Mouse (Mus musculus) limb, embryonic 11.5 days (tissue): ENCODE data around the gene Gna15. TPM values are rescaled to one million over a fixed set of nuclear protein-coding genes. Genes with fewer than 3 reads are reported as not detected.

Experiments
- ATAC-seq: fragments of 200-750 bp; cut with Nextera tagmentation; 2 replicates; pipeline ENCODE4 v1.8.0; 2017; ENCODE audit warnings: low read depth; ENCODE audit not compliant: insufficient number of reproducible peaks, low FRiP score, low TSS enrichment
- DNase-seq: peaks from one replicate; pipeline ENCODE4 v3.0.0-alpha.2; 2015; ENCODE audit warnings: low spot score
- H3K27ac ChIP-seq: fragments of 300-500 bp; sonication (generic); replicated peaks from 2 replicates; pipeline ENCODE4 v1.5.1; 2014; ENCODE audit warnings: low read depth, mild to moderate bottlenecking, low read length
- H3K27me3 ChIP-seq: fragments of 300-500 bp; sonication (generic); 2 replicates; pipeline ENCODE4 v1.6.1; 2014; ENCODE audit warnings: mild to moderate bottlenecking, low read length, mixed read lengths; ENCODE audit not compliant: control insufficient read depth, insufficient read depth
- H3K36me3 ChIP-seq: fragments of 300-500 bp; sonication (generic); 2 replicates; pipeline ENCODE4 v1.6.1; 2014; ENCODE audit warnings: mild to moderate bottlenecking, low read length, moderate library complexity, mixed read lengths; ENCODE audit not compliant: control insufficient read depth, insufficient read depth
- H3K4me1 ChIP-seq: fragments of 300-500 bp; sonication (generic); 2 replicates; pipeline ENCODE4 v1.6.1; 2014; ENCODE audit warnings: low read length, mixed read lengths; ENCODE audit not compliant: control insufficient read depth, insufficient read depth
- H3K4me2 ChIP-seq: fragments of 300-500 bp; sonication (generic); 2 replicates; pipeline ENCODE4 v1.6.1; 2014; ENCODE audit warnings: low read depth, mild to moderate bottlenecking, moderate library complexity; ENCODE audit not compliant: severe bottlenecking
- H3K4me3 ChIP-seq: fragments of 300-500 bp; sonication (generic); 2 replicates; pipeline ENCODE4 v1.5.1; 2014; ENCODE audit warnings: low read depth, low read length
- H3K9ac ChIP-seq: fragments of 300-500 bp; sonication (generic); 2 replicates; pipeline ENCODE4 v1.6.1; 2014; ENCODE audit warnings: mild to moderate bottlenecking, low read length
- H3K9me3 ChIP-seq: fragments of 300-500 bp; sonication (generic); 2 replicates; pipeline ENCODE4 v1.6.1; 2016; ENCODE audit warnings: low read length; ENCODE audit not compliant: control insufficient read depth
- WGBS: fragments of 180-500 bp; shearing (Covaris S2); extraction: QIAGEN DNeasy Blood & Tissue Kit; methylation state at CpG from one replicate; pipeline ENCODE4 v1.1.7; 2014; 5-methylcytosine and 5-hydroxymethylcytosine counted together
- polyA plus RNA-seq: library from polyadenylated mRNA; unstranded; fragments of >200 nt; fragmentation: Nextera tagmentation; extraction: Ambion mirVana; gene quantifications from 2 replicates; pipeline ENCODE4 v1.2.1, GENCODE M21; 2014

The Gna15 gene
- polyA plus RNA-seq, 1 experiment from 2014 or later: 0.99 TPM

DNA sequence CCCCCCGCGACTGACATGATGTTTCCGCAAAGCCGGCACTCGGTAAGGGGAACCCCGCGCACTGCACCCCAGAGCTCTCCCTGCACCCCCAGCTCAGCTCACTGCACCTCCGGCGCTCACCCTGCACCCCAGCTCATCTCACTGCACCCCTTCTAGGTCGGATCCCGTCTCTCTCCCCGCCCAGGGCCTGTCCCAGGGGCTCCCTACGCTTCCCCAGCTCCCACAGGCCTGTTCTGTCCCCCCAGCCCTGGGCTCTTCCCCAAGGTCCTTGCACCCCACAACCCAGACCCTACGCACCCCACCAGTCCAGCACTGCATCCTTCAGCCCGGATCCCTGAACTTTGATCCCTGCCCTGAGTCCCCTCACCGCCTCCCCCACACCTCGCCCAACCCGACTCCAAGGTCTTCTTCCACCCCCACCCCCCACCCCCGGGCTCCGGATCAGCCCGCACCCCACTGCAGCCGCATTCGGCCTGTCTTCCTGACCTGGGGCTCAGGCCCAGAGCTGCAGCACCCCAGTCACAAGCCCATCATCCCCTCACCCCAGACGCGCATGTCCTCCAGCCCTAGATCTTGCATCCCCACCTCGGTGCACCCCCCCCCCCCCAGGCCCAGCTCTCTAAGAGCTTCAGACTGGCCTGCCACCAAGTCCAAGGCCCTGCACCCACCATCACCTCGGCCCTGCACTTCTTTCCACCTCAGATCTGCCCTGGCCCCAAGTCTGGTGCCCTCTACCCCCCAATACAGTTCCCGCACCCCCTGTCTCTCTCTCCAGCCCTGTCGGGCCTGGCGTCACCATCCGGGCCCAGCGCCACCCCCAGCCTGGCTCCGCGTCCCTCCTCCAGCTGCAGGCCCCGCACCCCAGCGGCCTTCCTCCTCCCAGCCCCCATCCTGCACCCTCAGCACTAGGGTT, 35.9 kb upstream of the Gna15 start:
- H3K4me3 ChIP-seq: peak overlapping the region; percentile 95
- peak overlapping the region; percentile 97 for H3K4me2 ChIP-seq
- no peaks in the 10 kb centered on the region for H3K27me3 ChIP-seq
- 1% methylated on average over 28 of the region's 36 CpGs for WGBS
- peak overlapping the region; percentile 90 for H3K9ac ChIP-seq
- H3K36me3 ChIP-seq: peaks cover 5% of the 10 kb centered on the region
- peak overlapping the region; percentile 68 for H3K27ac ChIP-seq
- DNase-seq: no peak
- no peak for ATAC-seq
- H3K4me1 ChIP-seq: peaks cover 35% of the 10 kb centered on the region
- no peaks in the 10 kb centered on the region for H3K9me3 ChIP-seq

DNA sequence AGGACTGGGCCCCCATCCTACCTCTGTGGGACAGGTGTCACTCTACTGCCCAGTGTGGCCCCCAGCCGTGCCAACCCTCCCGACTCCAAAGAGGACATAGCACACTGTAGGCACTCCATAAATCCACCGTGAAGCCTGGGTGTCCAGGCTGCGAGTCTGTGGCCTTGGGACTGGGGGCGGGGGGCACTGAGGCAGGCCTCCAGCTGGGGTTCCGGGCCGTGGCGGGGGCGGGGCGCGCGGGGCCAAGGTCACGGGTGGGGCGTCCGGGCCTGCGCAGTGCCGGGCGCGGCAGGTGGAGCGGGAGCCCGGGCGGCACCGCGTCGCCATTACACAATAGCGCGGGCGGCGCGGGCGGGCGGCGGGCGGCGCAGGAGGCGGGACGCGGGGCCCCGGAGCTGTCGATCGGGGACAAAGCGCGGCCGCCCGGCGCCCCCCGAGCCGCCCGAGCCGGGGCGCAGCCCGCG, 35.2 kb upstream of the Gna15 start, which contains the start of gene Aes:
Aes (plus strand) TSS at position 326 of the 464 bp plus-strand sequence.
- peaks cover 5% of the 10 kb centered on the region for H3K36me3 ChIP-seq
- under 1% methylated on average over 30 of the region's 53 CpGs for WGBS
- peak within 1 kb of the TSS; percentile 68 for H3K27ac ChIP-seq
- no peaks in the 10 kb centered on the region for H3K9me3 ChIP-seq
- H3K4me2 ChIP-seq: peak within 1 kb of the TSS; percentile 97
- H3K4me3 ChIP-seq: peak within 1 kb of the TSS; percentile 95
- H3K9ac ChIP-seq: peak within 1 kb of the TSS; percentile 90
- ATAC-seq (peak; percentile 13; the same call in 1 of the 2 replicates), DNase-seq (peak; percentile 65)
- H3K4me1 ChIP-seq: peaks cover 28% of the 10 kb centered on the region
- H3K27me3 ChIP-seq: no peaks in the 10 kb centered on the region

DNA sequence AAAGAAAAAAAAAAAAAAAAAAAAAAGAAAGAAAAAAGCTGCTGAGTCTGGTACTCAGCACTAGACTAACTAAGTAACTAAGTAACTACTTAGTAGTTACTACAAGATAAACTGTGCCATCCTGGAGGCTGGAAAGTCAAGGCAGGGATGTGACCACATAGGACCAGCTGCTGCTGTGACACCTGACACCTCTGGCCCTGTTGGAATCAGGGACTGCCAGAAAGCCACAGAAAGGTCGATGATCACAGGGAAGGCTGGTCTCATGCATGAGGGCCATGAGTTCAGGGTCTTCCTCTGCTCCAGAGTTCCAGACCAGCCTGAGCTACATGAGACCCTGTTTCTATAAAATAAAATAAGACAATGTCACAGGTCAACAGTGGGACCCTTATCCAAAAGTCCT, 33.5 kb upstream of the Gna15 start:
- no peak for DNase-seq
- WGBS: 19% methylated on average over 1 of the region's 1 CpGs

DNA sequence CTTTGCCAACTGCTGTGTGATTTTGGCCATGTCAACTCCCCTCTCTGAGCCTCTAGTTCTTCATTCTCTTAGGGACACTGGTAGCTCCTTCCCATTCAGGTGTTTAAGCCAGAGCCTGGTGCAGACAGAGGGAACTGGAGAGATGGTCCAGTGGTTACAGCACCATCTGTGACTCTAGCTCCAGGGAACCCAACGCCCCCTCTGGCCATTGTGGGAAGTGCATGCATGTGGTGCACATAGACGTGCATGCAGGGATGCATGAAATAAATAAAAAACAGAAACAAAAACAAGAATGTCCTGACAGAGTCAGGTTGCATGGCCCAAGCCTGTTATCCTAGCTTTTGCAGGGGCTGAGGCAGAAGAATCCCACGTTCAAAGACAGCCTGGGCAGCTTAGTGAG, 32.3 kb upstream of the Gna15 start:
- Histone ChIP-seq H3K9ac (no peak overlapping the region), H3K4me3 (no peak overlapping the region), H3K27me3 (no peaks in the 10 kb centered on the region), H3K36me3 (peaks cover 3% of the 10 kb centered on the region), H3K9me3 (no peaks in the 10 kb centered on the region), H3K4me2 (no peak overlapping the region), H3K4me1 (peaks cover 10% of the 10 kb centered on the region), H3K27ac (no peak overlapping the region)
- ATAC-seq (no peak), DNase-seq (no peak)
- 69% methylated on average over 3 of the region's 3 CpGs for WGBS

More for the DNA sequence above, 33.5 kb upstream of the Gna15 start:
- Histone ChIP-seq H3K36me3 (peaks cover 3% of the 10 kb centered on the region), H3K4me1 (peaks cover 13% of the 10 kb centered on the region), H3K27ac (no peak overlapping the region), H3K4me3 (no peak overlapping the region), H3K9ac (no peak overlapping the region), H3K27me3 (no peaks in the 10 kb centered on the region), H3K4me2 (no peak overlapping the region), H3K9me3 (no peaks in the 10 kb centered on the region)
- ATAC-seq: no peak

DNA sequence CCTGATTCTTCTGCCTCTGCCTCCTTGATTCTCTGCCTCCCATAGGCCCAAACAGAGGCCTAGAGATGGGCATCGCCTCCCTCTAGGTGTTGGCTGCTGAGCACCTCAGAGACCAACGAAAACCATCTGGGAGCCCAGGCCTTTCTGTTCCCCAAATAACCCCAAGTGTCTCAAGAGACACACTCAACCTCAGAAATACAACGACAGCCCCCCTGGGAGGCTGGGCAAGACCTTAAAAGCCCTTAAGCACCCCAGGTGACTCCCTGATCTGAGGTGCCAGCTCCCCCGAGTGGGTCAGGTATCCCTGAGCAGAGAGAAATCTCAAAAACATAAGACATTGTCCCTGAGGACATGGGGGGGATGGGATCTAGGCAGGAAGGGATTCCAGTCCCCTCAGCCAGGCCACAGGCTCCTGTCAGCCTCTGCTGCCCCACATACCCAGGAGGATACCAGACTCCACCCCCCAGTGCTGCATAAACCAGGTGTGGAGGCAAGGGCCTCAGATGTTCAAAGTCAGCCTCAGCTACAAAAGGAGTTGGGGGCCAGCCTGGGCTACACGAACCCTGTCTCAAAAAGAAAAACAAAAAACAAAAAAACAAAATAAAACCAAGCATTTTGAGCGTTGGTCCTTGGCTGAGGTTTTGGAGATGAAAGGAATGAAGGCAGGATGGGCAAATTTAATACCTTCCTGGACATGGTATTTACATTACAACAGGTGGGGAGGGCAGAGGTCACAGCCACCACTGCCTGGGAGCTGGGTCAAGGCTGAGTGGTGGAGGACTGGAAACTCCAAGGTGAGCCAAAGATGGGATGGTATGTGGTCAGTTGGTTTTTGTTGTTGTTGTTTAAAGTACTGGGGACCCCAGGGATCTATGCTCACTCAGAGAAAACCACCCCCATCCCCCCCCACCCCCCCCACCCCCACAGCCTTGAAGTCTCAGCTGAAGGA, 30.1 kb upstream of the Gna15 start:
- H3K4me2 ChIP-seq: no peak overlapping the region
- 74% methylated on average over 6 of the region's 6 CpGs for WGBS
- no peaks in the 10 kb centered on the region for H3K27me3 ChIP-seq
- H3K9ac ChIP-seq: no peak overlapping the region
- 0 out of 2 replicates have a peak, but pooled peaks cover 4% of the 10 kb centered on the region for H3K4me1 ChIP-seq
- H3K36me3 ChIP-seq: no peaks in the 10 kb centered on the region
- ATAC-seq (no peak), DNase-seq (no peak)
- no peak overlapping the region for H3K27ac ChIP-seq
- no peak overlapping the region for H3K4me3 ChIP-seq
- no peaks in the 10 kb centered on the region for H3K9me3 ChIP-seq

DNA sequence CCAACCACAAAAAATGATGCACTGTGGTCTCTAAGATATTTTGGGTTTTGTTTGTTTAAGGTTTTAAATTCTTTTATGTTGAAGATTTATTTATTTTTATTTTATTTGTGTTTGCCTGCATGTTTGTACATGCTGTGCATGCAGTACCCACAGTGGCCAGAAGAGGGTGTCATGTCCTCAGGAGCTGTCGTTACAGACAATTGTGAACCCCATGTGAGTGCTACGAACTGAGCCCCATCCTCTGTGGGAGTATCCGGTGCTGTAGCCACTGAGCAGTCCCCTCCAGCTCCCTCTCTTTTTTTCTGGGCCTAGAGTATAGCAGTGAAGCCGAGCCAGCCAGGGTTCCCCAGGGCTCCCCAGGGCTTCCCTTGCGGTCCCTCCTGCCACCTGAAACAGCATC, 29.2 kb upstream of the Gna15 start:
- WGBS: 90% methylated on average over 5 of the region's 5 CpGs
- no peak for DNase-seq
- H3K4me2 ChIP-seq: no peak overlapping the region
- no peaks in the 10 kb centered on the region for H3K27me3 ChIP-seq
- H3K27ac ChIP-seq: no peak overlapping the region
- no peak overlapping the region for H3K9ac ChIP-seq
- H3K36me3 ChIP-seq: no peaks in the 10 kb centered on the region
- H3K4me1 ChIP-seq: 0 out of 2 replicates have a peak, but pooled peaks cover 2% of the 10 kb centered on the region
- ATAC-seq: no peak
- no peak overlapping the region for H3K4me3 ChIP-seq
- no peaks in the 10 kb centered on the region for H3K9me3 ChIP-seq

DNA sequence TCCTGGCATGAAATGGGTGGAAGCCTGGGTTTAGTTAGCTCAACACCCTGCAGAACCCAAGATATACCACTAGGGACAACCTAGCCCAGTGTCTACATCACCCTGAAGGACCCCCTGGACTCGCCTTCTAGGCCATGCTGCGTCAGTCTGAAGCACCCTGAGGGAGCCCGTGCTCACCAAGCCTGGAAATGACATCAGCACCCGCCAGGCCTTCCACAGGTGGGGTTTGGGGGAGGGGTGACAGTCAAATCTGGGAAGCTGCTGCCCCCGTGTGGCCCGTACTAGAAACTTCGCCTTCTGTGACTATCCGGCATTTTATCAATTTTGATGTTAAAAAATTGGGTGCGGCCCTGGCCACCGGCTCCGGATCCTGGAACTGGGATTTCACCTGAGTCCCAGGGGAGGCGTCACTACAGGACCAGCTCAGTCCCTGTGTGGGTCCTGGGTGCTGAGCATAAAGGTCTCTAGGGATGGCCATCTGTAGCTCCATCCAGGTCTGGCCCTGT, 27.6 kb upstream of the Gna15 start:
- no peak overlapping the region for H3K4me3 ChIP-seq
- peak; percentile 63 for ATAC-seq
- no peak overlapping the region for H3K4me2 ChIP-seq

DNA sequence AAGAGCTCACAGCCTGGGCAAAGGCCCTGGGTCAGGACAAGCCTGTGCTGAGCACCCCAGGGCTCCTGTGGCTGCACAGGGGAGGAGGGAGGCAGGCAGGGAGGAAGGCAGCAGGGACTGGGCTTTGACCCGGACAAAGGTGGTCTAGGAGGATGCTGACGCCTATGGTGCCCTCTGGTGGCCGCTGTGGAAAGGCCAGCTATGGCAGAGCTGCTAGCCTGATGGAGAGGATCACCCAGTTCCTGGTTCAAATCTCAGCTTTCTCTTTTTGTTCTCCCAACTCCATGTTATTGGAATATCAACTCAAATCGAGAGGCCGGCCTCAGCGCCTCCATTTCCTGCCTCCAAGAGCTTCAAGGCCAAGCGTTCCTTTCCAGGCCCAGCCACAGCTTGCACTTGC, 26.2 kb upstream of the Gna15 start:
- ATAC-seq (no peak), DNase-seq (peak; percentile 88)
- WGBS: 12% methylated on average over 7 of the region's 7 CpGs
- no peak overlapping the region for H3K4me3 ChIP-seq
- H3K9me3 ChIP-seq: no peaks in the 10 kb centered on the region
- no peak overlapping the region for H3K9ac ChIP-seq
- H3K4me2 ChIP-seq: no peak overlapping the region
- 0 out of 2 replicates have a peak, but pooled peaks cover 2% of the 10 kb centered on the region for H3K4me1 ChIP-seq
- H3K27ac ChIP-seq: no peak overlapping the region
- H3K36me3 ChIP-seq: no peaks in the 10 kb centered on the region
- H3K27me3 ChIP-seq: no peaks in the 10 kb centered on the region

More for the DNA sequence above, 27.6 kb upstream of the Gna15 start:
- 9% methylated on average over 12 of the region's 12 CpGs for WGBS
- Histone ChIP-seq H3K9me3 (no peaks in the 10 kb centered on the region), H3K36me3 (no peaks in the 10 kb centered on the region), H3K4me1 (0 out of 2 replicates have a peak, but pooled peaks cover 2% of the 10 kb centered on the region), H3K27me3 (no peaks in the 10 kb centered on the region), H3K27ac (no peak overlapping the region), H3K9ac (no peak overlapping the region)
- peak; percentile 84 for DNase-seq
